Mouse (Mus musculus) forebrain, embryonic 15.5 days (tissue): ENCODE data around the gene Proz. TPM values are rescaled to one million over a fixed set of nuclear protein-coding genes. Genes with fewer than 3 reads are reported as not detected.
"Not testable (repeated sequence)": the region's sequence is repeated elsewhere in the genome, so short reads cannot be mapped to it uniquely, and the experiment has no call there.

ENCODE experiments used
- ATAC-seq: fragments of 200-750 bp; cut with Nextera tagmentation; replicated peaks from 2 replicates; pipeline ENCODE4 v1.8.0; 2017; ENCODE audit warnings: mild to moderate bottlenecking, moderate TSS enrichment, moderate library complexity
- H3K27ac ChIP-seq: fragments of 300-500 bp; sonication (generic); replicated peaks from 2 replicates; pipeline ENCODE4 v1.5.1; 2015; ENCODE audit warnings: mild to moderate bottlenecking, inconsistent platforms
- H3K27me3 ChIP-seq: fragments of 300-500 bp; sonication (generic); 2 replicates; pipeline ENCODE4 v1.6.1; 2015; ENCODE audit warnings: inconsistent platforms
- H3K36me3 ChIP-seq: fragments of 300-500 bp; sonication (generic); 2 replicates; pipeline ENCODE4 v1.6.1; 2015; ENCODE audit warnings: mild to moderate bottlenecking, inconsistent platforms
- H3K4me1 ChIP-seq: fragments of 300-500 bp; sonication (generic); 2 replicates; pipeline ENCODE4 v1.6.1; 2015; ENCODE audit warnings: inconsistent platforms
- H3K4me2 ChIP-seq: fragments of 300-500 bp; sonication (generic); replicated peaks from 2 replicates; pipeline ENCODE4 v1.6.1; 2015; ENCODE audit warnings: mild to moderate bottlenecking, inconsistent platforms
- H3K4me3 ChIP-seq: fragments of 300-500 bp; sonication (generic); 2 replicates; pipeline ENCODE4 v1.5.1; 2015; ENCODE audit warnings: mild to moderate bottlenecking, inconsistent platforms
- H3K9ac ChIP-seq: fragments of 300-500 bp; sonication (generic); replicated peaks from 2 replicates; pipeline ENCODE4 v1.6.1; 2015; ENCODE audit warnings: mild to moderate bottlenecking, inconsistent platforms
- H3K9me3 ChIP-seq: fragments of 300-500 bp; sonication (generic); 2 replicates; pipeline ENCODE4 v1.6.1; 2016; ENCODE audit warnings: inconsistent platforms
- WGBS: fragments of 180-500 bp; shearing (Covaris S2); methylation state at CpG from one replicate; pipeline ENCODE4 v1.1.7; 2015; ENCODE audit warnings: mixed read lengths; 5-methylcytosine and 5-hydroxymethylcytosine counted together
- polyA plus RNA-seq: library from polyadenylated mRNA; unstranded; fragments of >200 nt; fragmentation: Nextera tagmentation; extraction: Ambion mirVana; gene quantifications from 2 replicates; pipeline ENCODE4 v1.2.1, GENCODE M21; 2015

Proz gene
- polyA plus RNA-seq, 1 experiment from 2014 or later = 2.0 TPM

- Histone ChIP-seq H3K9ac (no peak overlapping the region), H3K4me2 (no peak overlapping the region), H3K9me3 (0 out of 2 replicates have a peak, but pooled peaks cover 6% of the 10 kb centered on the region), H3K36me3 (no peaks in the 10 kb centered on the region), H3K4me3 (no peak overlapping the region), H3K27ac (no peak overlapping the region), H3K4me1 (no peaks in the 10 kb centered on the region), H3K27me3 (no peaks in the 10 kb centered on the region)
- ATAC-seq = no peak
- WGBS = 83% methylated on average over 10 of the region's 10 CpGs
These were observed 10.2 kb upstream of the Proz start for GRCm38 (mm10) chr8:13050550-13050949.

GRCm38 (mm10) chr8:13057351-13057750, 3.4 kb upstream of the Proz start:
- H3K4me3 ChIP-seq = no peak overlapping the region
- no peak overlapping the region for H3K4me2 ChIP-seq
- H3K27me3 ChIP-seq = no peaks in the 10 kb centered on the region
- peaks cover 5% of the 10 kb centered on the region; the same call in 1 of the 2 replicates for H3K4me1 ChIP-seq
- no peaks in the 10 kb centered on the region for H3K9me3 ChIP-seq
- no peak overlapping the region for H3K9ac ChIP-seq
- no peak overlapping the region for H3K27ac ChIP-seq
- no peaks in the 10 kb centered on the region for H3K36me3 ChIP-seq
- no peak for ATAC-seq
- 91% methylated on average over 4 of the region's 4 CpGs for WGBS

GRCm38 (mm10) chr8:13063112-13063511, 2.4 kb downstream of the Proz start:
- Histone ChIP-seq H3K36me3 (no peaks in the 10 kb centered on the region), H3K4me2 (no peak overlapping the region), H3K4me3 (no peak overlapping the region), H3K27me3 (no peaks in the 10 kb centered on the region), H3K4me1 (peaks cover 3% of the 10 kb centered on the region; the same call in 1 of the 2 replicates), H3K9ac (no peak overlapping the region), H3K27ac (no peak overlapping the region), H3K9me3 (no peaks in the 10 kb centered on the region)
- 81% methylated on average over 16 of the region's 16 CpGs for WGBS
- ATAC-seq = no peak

- ATAC-seq = no peak
- WGBS = 94% methylated on average over 11 of the region's 11 CpGs
These were observed 12.5 kb downstream of the Proz start for GRCm38 (mm10) chr8:13073255-13073654.

GRCm38 (mm10) chr8:13075044-13075443, 14.3 kb downstream of the Proz start:
- H3K4me1 ChIP-seq = no peaks in the 10 kb centered on the region
- no peak overlapping the region for H3K27ac ChIP-seq
- ATAC-seq = no peak
- 94% methylated on average over 8 of the region's 8 CpGs for WGBS
- H3K27me3 ChIP-seq = no peaks in the 10 kb centered on the region
- peaks cover 73% of the 10 kb centered on the region for H3K36me3 ChIP-seq
- H3K9me3 ChIP-seq = no peaks in the 10 kb centered on the region
- no peak overlapping the region for H3K4me3 ChIP-seq
- H3K4me2 ChIP-seq = no peak overlapping the region
- no peak overlapping the region for H3K9ac ChIP-seq

More at GRCm38 (mm10) chr8:13073255-13073654, 12.5 kb downstream of the Proz start:
- H3K27ac ChIP-seq = no peak overlapping the region
- H3K4me2 ChIP-seq = no peak overlapping the region
- no peaks in the 10 kb centered on the region for H3K4me1 ChIP-seq
- H3K9me3 ChIP-seq = no peaks in the 10 kb centered on the region
- no peak overlapping the region for H3K9ac ChIP-seq
- H3K4me3 ChIP-seq = no peak overlapping the region
- no peaks in the 10 kb centered on the region for H3K27me3 ChIP-seq
- H3K36me3 ChIP-seq = peaks cover 55% of the 10 kb centered on the region

GRCm38 (mm10) chr8:13075579-13075978, 14.9 kb downstream of the Proz start:
- H3K27ac ChIP-seq, H3K27me3 ChIP-seq, H3K9me3 ChIP-seq, H3K4me2 ChIP-seq, H3K4me3 ChIP-seq, H3K9ac ChIP-seq, H3K4me1 ChIP-seq, ATAC-seq: not testable (repeated sequence)
- H3K36me3 ChIP-seq = peaks cover 79% of the 10 kb centered on the region
- 97% methylated on average over 1 of the region's 1 CpGs for WGBS

GRCm38 (mm10) chr8:13077542-13077941, 16.8 kb downstream of the Proz start:
- Histone ChIP-seq H3K27ac (no peak overlapping the region), H3K36me3 (peaks cover 97% of the 10 kb centered on the region), H3K4me3 (no peak overlapping the region), H3K27me3 (no peaks in the 10 kb centered on the region), H3K9ac (no peak overlapping the region), H3K4me1 (no peaks in the 10 kb centered on the region), H3K9me3 (no peaks in the 10 kb centered on the region), H3K4me2 (no peak overlapping the region)
- ATAC-seq = no peak
- 86% methylated on average over 7 of the region's 7 CpGs for WGBS

GRCm38 (mm10) chr8:13104691-13105086, 44.0 kb downstream of the Proz start:
- Histone ChIP-seq H3K27ac (peak overlapping the region; percentile 94), H3K4me1 (peaks cover 39% of the 10 kb centered on the region), H3K4me2 (peak overlapping the region; percentile 98), H3K36me3 (0 out of 2 replicates have a peak, but pooled peaks cover 5% of the 10 kb centered on the region), H3K4me3 (peak overlapping the region; percentile 94), H3K27me3 (no peaks in the 10 kb centered on the region), H3K9ac (peak overlapping the region; percentile 88), H3K9me3 (no peaks in the 10 kb centered on the region)
- under 1% methylated on average over 45 of the region's 45 CpGs for WGBS
- peak; percentile 84 for ATAC-seq

- Histone ChIP-seq H3K4me2 (peak within 1 kb of the TSS; percentile 98), H3K36me3 (0 out of 2 replicates have a peak, but pooled peaks cover under 1% of the 10 kb centered on the region), H3K27ac (peak within 1 kb of the TSS; percentile 94), H3K4me3 (peak within 1 kb of the TSS; percentile 94), H3K9ac (peak within 1 kb of the TSS; percentile 92), H3K4me1 (peaks cover 39% of the 10 kb centered on the region), H3K9me3 (no peaks in the 10 kb centered on the region), H3K27me3 (no peaks in the 10 kb centered on the region)
- WGBS = under 1% methylated on average over 82 of the region's 87 CpGs
- peak; percentile 95 for ATAC-seq
These were observed 44.6 kb downstream of the Proz start, which contains the start of the genes Pcid2 and Cul4a for GRCm38 (mm10) chr8:13105087-13105881. Pcid2 (minus strand) TSS chr8:13105459. Cul4a (plus strand) TSS chr8:13105621.

- Histone ChIP-seq H3K4me3 (peak overlapping the region; percentile 94), H3K27ac (peak overlapping the region; percentile 94), H3K4me1 (peaks cover 41% of the 10 kb centered on the region), H3K4me2 (peak overlapping the region; percentile 98), H3K9me3 (no peaks in the 10 kb centered on the region), H3K36me3 (no peaks in the 10 kb centered on the region), H3K27me3 (no peaks in the 10 kb centered on the region), H3K9ac (peak overlapping the region; percentile 92)
- peak; percentile 59 for ATAC-seq
- WGBS = under 1% methylated on average over 63 of the region's 63 CpGs
These were observed 45.3 kb downstream of the Proz start for GRCm38 (mm10) chr8:13105908-13106551.

GRCm38 (mm10) chr8:13107990-13108638, 47.4 kb downstream of the Proz start:
- Histone ChIP-seq H3K9ac (no peak overlapping the region), H3K4me3 (no peak overlapping the region), H3K9me3 (no peaks in the 10 kb centered on the region), H3K27me3 (no peaks in the 10 kb centered on the region), H3K4me1 (peaks cover 42% of the 10 kb centered on the region), H3K4me2 (no peak overlapping the region), H3K27ac (no peak overlapping the region), H3K36me3 (no peaks in the 10 kb centered on the region)
- WGBS = 89% methylated on average over 13 of the region's 13 CpGs
- ATAC-seq = no peak

- peaks cover 34% of the 10 kb centered on the region for H3K4me1 ChIP-seq
- no peaks in the 10 kb centered on the region for H3K9me3 ChIP-seq
- no peak overlapping the region for H3K4me3 ChIP-seq
- no peak overlapping the region for H3K9ac ChIP-seq
- no peak overlapping the region for H3K27ac ChIP-seq
- no peaks in the 10 kb centered on the region for H3K27me3 ChIP-seq
- H3K36me3 ChIP-seq = no peaks in the 10 kb centered on the region; the same call in 1 of the 2 replicates
- H3K4me2 ChIP-seq = no peak overlapping the region
- no peak for ATAC-seq
- WGBS = 90% methylated on average over 8 of the region's 8 CpGs
These were observed 48.3 kb downstream of the Proz start for GRCm38 (mm10) chr8:13108967-13109366.
